Comparison of ENCODE assay signal across 7 mouse cellular contexts in the genomic region with DNA sequence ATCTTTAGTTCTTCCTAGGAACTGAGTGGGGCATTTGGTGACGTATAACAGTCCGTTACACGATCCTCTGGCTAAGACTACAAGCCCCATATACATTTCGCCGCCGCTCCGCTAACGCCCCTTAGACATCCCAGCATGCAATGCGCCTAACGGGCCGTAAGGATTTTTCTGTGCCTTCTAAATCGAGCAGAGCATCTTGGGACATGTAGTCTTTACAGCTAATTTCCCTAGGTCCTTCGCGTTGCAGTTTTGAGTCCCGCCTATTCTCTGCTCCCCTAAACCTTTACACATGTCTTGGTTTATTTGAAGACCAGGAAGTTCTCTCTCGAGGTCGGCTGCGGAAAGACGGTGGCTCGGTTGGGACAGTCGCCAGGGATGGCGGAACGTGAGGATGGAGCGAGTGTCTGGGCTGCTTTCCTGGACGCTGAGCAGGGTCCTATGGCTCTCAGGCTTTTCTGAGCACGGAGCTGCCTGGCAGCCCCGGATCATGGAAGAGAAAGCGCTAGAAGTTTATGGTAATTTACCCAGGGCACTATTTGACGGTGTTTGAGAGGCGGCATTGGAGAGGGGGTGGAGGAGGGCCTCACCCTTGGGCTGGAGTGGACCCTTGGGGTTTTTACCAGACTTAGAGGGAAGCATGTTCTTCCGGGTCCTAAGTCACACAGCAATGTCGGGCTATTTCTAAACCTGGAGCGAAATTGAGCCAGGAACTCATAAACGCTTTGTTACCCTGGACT. TPM values are rescaled to one million over a fixed set of nuclear protein-coding genes. Genes with fewer than 3 reads are reported as not detected.
DNase-seq lines count a peak whose midpoint lies in the region; ATAC-seq lines count a peak whose summit lies in the region.

A gene (minus strand): TSS at position 132 of the 737 bp plus-strand sequence.
A gene (plus strand): TSS at position 156 of the 737 bp plus-strand sequence.

- no peaks in the 10 kb centered on the region for H3K27me3 ChIP-seq in embryonic facial prominence, embryonic 12.5 days
- no peaks in the 10 kb centered on the region for H3K27me3 ChIP-seq in limb, embryonic 11.5 days (ENCODE audit: control insufficient read depth, insufficient read depth, low read length)
- H3K27me3 ChIP-seq in midbrain, embryonic 14.5 days (ENCODE audit: control insufficient read depth, insufficient read depth, low read length) = no peaks in the 10 kb centered on the region

- 2% methylated on average over 34 of the region's 34 CpGs for WGBS in embryonic facial prominence, embryonic 12.5 days
- WGBS in limb, embryonic 11.5 days = 1% methylated on average over 34 of the region's 34 CpGs
- 2% methylated on average over 34 of the region's 34 CpGs for WGBS in midbrain, embryonic 14.5 days

- peaks cover 18% of the 10 kb centered on the region; the same call in 1 of the 2 replicates for H3K4me1 ChIP-seq in embryonic facial prominence, embryonic 12.5 days
- peaks cover 3% of the 10 kb centered on the region; the same call in 1 of the 2 replicates for H3K4me1 ChIP-seq in limb, embryonic 11.5 days (ENCODE audit: control insufficient read depth, insufficient read depth, low read length)
- peaks cover 35% of the 10 kb centered on the region for H3K4me1 ChIP-seq in midbrain, embryonic 14.5 days (ENCODE audit: control insufficient read depth, insufficient read depth, low read length)

- peak; percentile 78 for ATAC-seq in embryonic facial prominence, embryonic 12.5 days (ENCODE audit: insufficient number of reproducible peaks, insufficient read depth, low FRiP score, low TSS enrichment)
- ATAC-seq in limb, embryonic 11.5 days (ENCODE audit: insufficient number of reproducible peaks, low FRiP score, low TSS enrichment, low read depth) = peak; percentile 69
- peak; percentile 67 for ATAC-seq in midbrain, embryonic 14.5 days (ENCODE audit: low FRiP score, low TSS enrichment)

- peak within 1 kb of the TSS; percentile 85 for H3K27ac ChIP-seq in embryonic facial prominence, embryonic 12.5 days
- H3K27ac ChIP-seq in limb, embryonic 11.5 days (replicated peaks; ENCODE audit: low read depth, low read length) = peak within 1 kb of the TSS; percentile 36
- peak within 1 kb of the TSS; percentile 50 for H3K27ac ChIP-seq in midbrain, embryonic 14.5 days (replicated peaks; ENCODE audit: low read depth, low read length)

- H3K4me2 ChIP-seq in embryonic facial prominence, embryonic 12.5 days (replicated peaks) = peak within 1 kb of the TSS; percentile 61
- H3K4me2 ChIP-seq in limb, embryonic 11.5 days (ENCODE audit: low read depth, severe bottlenecking) = peak within 1 kb of the TSS; percentile 74
- H3K4me2 ChIP-seq in midbrain, embryonic 14.5 days (ENCODE audit: low read length) = peak within 1 kb of the TSS; percentile 61

- DNase-seq in adrenal gland, postnatal 25 days = peak; percentile 87
- DNase-seq in heart, adult 11 months = peak; percentile 99
- DNase-seq in kidney, adult 18-20 months = peak; percentile 93
- DNase-seq in limb, embryonic 11.5 days (ENCODE audit: low spot score) = peak; percentile 93
- DNase-seq in midbrain, embryonic 14.5 days = peak; percentile 98
- DNase-seq in spleen, adult 18-20 months = peak; percentile 87 to 89

- H3K4me3 ChIP-seq in embryonic facial prominence, embryonic 12.5 days = peak within 1 kb of the TSS; percentile 61
- peak within 1 kb of the TSS; percentile 58 for H3K4me3 ChIP-seq in limb, embryonic 11.5 days (ENCODE audit: low read depth, low read length)
- peak within 1 kb of the TSS; percentile 56 for H3K4me3 ChIP-seq in midbrain, embryonic 14.5 days (replicated peaks; ENCODE audit: low read depth, low read length)

- no peaks in the 10 kb centered on the region for H3K9me3 ChIP-seq in embryonic facial prominence, embryonic 12.5 days
- no peaks in the 10 kb centered on the region for H3K9me3 ChIP-seq in limb, embryonic 11.5 days (ENCODE audit: control insufficient read depth, low read length)
- H3K9me3 ChIP-seq in midbrain, embryonic 14.5 days (ENCODE audit: control insufficient read depth, low read length) = no peaks in the 10 kb centered on the region

- H3K9ac ChIP-seq in embryonic facial prominence, embryonic 12.5 days = peak within 1 kb of the TSS; percentile 68
- peak within 1 kb of the TSS; percentile 71 for H3K9ac ChIP-seq in limb, embryonic 11.5 days (ENCODE audit: low read length)
- peak within 1 kb of the TSS; percentile 59 for H3K9ac ChIP-seq in midbrain, embryonic 14.5 days (replicated peaks; ENCODE audit: low read length)

- H3K36me3 ChIP-seq in embryonic facial prominence, embryonic 12.5 days = no peaks in the 10 kb centered on the region; the same call in 1 of the 2 replicates
- no peaks in the 10 kb centered on the region for H3K36me3 ChIP-seq in limb, embryonic 11.5 days (ENCODE audit: control insufficient read depth, insufficient read depth, low read length)
- no peaks in the 10 kb centered on the region for H3K36me3 ChIP-seq in midbrain, embryonic 14.5 days (ENCODE audit: control insufficient read depth, insufficient read depth, low read length)

RNA-seq across cellular contexts. Expression of the first gene that starts in this region (rescaled TPM):
- 102 and 125 TPM in 2 replicates for total RNA-seq in adrenal gland, postnatal 25 days (2021)
- 129 and 131 TPM in 2 replicates for polyA plus RNA-seq in embryonic facial prominence, embryonic 12.5 days (2016; fragmentation: Nextera tagmentation; extraction: Ambion mirVana)
- polyA plus RNA-seq in limb, embryonic 11.5 days (2014; fragmentation: Nextera tagmentation; extraction: Ambion mirVana) = 123 and 127 TPM in 2 replicates
- polyA plus RNA-seq in midbrain, embryonic 14.5 days (2014; fragmentation: Nextera tagmentation; extraction: Ambion mirVana) = 55.6 and 87.9 TPM in 2 replicates

RNA-seq across cellular contexts. Expression of the second gene that starts in this region (rescaled TPM):
- 75.1 and 83.5 TPM in 2 replicates for total RNA-seq in adrenal gland, postnatal 25 days (2021)
- polyA plus RNA-seq in embryonic facial prominence, embryonic 12.5 days (2016; fragmentation: Nextera tagmentation; extraction: Ambion mirVana) = 166 and 174 TPM in 2 replicates
- 177 and 178 TPM in 2 replicates for polyA plus RNA-seq in limb, embryonic 11.5 days (2014; fragmentation: Nextera tagmentation; extraction: Ambion mirVana)
- polyA plus RNA-seq in midbrain, embryonic 14.5 days (2014; fragmentation: Nextera tagmentation; extraction: Ambion mirVana) = 68.4 and 76.2 TPM in 2 replicates

Comparison
In these comparisons a context has a peak if more than half of its experiments do, and no peak if none do; other contexts are left out.
1. Peak in every context shown above with its lines: DNase-seq, ATAC-seq, H3K4me3 ChIP-seq and H3K27ac ChIP-seq.